Mouse (Mus musculus): ENCODE data around the gene Glyat.
"Not testable (repeated sequence)": the region's sequence is repeated elsewhere in the genome, so short reads cannot be mapped to it uniquely, and the experiment has no call there.

DNA sequence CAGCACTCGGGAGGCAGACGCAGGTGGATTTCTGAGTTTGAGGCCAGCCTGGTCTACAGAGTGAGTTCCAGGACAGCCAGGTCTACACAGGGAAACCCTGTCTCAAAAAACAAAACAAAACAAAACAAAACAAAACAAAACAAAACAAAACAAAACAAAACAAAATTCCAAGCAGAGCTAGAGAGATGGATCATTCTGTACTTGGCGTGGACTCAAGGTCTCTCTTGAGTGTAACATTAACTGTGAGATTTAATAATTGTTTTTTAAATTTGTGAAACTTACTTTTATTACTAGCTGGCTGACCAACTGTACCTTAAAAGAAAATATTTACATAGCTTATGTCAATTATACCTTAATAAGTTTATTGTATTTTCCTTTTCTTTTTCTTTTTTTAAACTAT, 35.5 kb downstream of the Glyat start:
- TF ChIP-seq CTCF (IDR thresholded peaks at IDR 0.05; ENCODE audit: control insufficient read depth, insufficient read depth, low read length); POLR2A (IDR thresholded peaks at IDR 0.05; ENCODE audit: borderline replicate concordance, control insufficient read depth, low read depth, low read length): not testable (repeated sequence)
